Mouse (Mus musculus) brain, embryonic 14.5 days (tissue): ENCODE results near the gene 5330417C22Rik. TPM values are rescaled to one million over a fixed set of nuclear protein-coding genes. Genes with fewer than 3 reads are reported as not detected.

Source experiments
- DNase-seq: peaks from one replicate; pipeline ENCODE4 v3.0.0-alpha.2; 2011; ENCODE audit warnings: low read depth
- CTCF ChIP-seq: fragments of 200-500 bp; IDR thresholded peaks from 2 replicates; pipeline ENCODE4 v1.5.1; 2012; ENCODE audit warnings: inconsistent platforms, mild to moderate bottlenecking, moderate library complexity, borderline replicate concordance; ENCODE audit not compliant: insufficient read depth, insufficient read length; ENCODE audit errors: extremely low read depth
- POLR2A ChIP-seq: fragments of 200-500 bp; IDR thresholded peaks from 2 replicates; pipeline ENCODE4 v1.6.1; 2012; ENCODE audit warnings: mild to moderate bottlenecking, inconsistent platforms, borderline replicate concordance; ENCODE audit not compliant: poor library complexity, insufficient read depth, insufficient read length, severe bottlenecking; ENCODE audit errors: extremely low read depth
- polyA plus RNA-seq: library from polyadenylated mRNA; depleted of rRNA; stranded (reverse); fragments of >200 nt; gene quantifications from 2 replicates; pipeline ENCODE4 v1.2.3, GENCODE M21; 2012

Gene 5330417C22Rik
- polyA plus RNA-seq, 1 experiment, result 9.2 TPM

DNA sequence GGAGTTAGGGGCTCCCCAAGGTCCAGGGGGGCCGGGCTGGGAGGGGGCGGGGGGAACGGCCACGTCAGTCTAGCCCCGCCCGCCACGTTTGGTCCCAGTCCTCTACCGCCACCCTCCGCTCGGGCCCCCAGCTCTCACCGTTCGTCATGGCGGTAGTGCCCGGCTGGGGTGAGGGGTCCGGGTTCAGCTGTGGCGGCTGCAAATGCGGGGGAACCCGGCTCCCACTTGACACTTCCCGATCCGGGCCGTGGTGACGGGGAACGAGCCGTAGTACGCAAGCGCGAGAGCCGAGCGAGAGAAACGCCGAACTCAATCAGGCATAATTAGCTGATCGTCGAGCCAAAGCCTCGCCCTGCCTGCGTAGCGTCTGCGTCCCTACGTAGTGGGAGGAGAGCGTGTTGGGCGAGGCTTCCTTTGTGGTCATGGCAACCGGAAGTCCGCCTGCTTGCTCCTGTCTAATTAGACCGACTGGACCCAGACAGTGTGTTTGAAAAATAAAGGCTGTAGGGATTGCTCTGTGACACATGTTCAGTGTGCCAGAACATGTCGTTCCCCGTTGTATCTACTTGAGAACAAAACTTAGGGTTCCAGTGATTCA is 25.9 kb upstream of the 5330417C22Rik start, which contains the start of gene Tmem167b:
Tmem167b (minus strand) TSS at position 334 of the 598 bp plus-strand sequence.
- peak; percentile 100 for DNase-seq
- TF ChIP-seq POLR2A, result 0 out of 2 replicates have a peak, but pooled peaks have one; percentile 6
- TF ChIP-seq CTCF, result no peak

DNA sequence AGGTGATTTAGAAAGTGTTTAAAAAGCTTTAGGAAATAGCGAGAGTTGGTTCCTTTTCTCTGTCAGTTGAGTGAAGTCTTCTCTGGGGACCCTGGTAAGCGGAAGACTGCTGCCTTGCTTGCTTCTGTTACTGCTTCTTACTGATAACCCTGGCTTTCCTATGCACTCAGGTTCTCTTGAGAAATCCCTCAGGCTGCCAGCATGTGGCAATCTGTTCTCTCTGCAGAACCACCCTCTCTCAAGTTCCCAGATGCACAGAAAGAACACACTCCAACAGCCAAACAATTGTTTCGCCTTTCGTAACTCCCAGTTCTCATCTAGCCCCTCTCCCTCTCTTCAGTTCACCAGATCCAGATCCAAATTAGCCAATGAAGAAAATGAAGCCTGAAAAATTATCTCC is 21.6 kb upstream of the 5330417C22Rik start:
- no peak for DNase-seq
- no peak for TF ChIP-seq CTCF
- TF ChIP-seq POLR2A, result no peak

GRCm38 (mm10) chr3:108554587-108555312 is 18.4 kb upstream of the 5330417C22Rik start:
- DNase-seq, result peak; percentile 99
- TF ChIP-seq POLR2A (peak; percentile 99; the same call in 1 of the 2 replicates), CTCF (peak; percentile 85)

GRCm38 (mm10) chr3:108554111-108554561 is 17.8 kb upstream of the 5330417C22Rik start:
- no peak for TF ChIP-seq POLR2A
- no peak for TF ChIP-seq CTCF
- DNase-seq, result peak; percentile 62

- DNase-seq, result no peak
- TF ChIP-seq CTCF (no peak), POLR2A (no peak)
Observed at GRCm38 (mm10) chr3:108542299-108542698, 6.0 kb upstream of the 5330417C22Rik start.

DNA sequence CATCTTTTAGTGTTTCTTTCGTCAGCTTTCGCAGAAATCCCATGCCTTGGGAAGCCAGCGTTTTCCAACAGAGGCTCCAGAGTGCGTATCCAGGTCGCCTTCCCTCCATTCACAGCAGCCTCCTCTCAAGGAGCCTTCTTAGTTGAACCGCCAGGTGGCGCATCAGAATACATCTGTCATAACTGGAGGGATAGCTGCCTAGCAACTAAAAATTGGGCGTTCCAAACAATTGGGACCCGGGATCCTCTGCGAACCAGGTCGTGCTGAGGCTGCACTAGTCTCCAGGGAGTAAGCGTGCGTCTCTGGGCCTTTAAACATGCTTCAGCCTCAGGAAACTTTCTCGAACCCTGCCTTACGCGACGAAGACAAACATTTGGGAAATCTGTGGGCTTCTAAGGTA is 967 bp upstream of the 5330417C22Rik start:
- TF ChIP-seq CTCF, result peak; percentile 90
- no peak for TF ChIP-seq POLR2A

DNA sequence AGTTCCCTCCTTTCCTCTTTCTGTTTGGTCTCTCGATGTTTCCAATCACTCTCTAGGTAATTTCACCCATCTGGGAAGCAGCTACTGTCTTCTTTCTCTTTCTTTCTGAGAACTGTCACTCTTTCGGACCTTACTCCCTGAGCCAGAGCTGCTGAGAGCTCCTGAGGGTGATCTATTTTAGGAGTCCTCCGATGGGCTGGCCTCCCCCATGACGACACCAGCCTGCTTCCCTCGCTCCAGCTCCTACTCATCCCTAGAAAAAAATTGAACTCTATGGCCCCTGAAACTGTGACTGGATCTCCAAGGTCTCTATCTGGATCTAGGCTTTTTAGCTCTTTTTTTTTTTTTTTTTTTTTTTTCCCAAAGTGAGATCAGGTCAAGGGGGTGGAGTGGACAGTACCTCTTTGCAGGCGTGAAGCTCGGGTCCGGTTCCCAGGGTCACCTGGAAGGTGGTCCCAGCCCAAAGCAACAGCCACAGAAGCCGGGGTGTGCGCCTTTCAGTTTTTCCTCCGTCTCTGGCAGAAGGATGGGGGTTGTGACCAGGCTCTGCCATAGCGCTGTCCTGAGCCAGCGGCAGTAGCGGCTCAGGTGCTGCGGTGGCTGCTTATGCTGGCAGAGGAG is 330 bp downstream of the 5330417C22Rik start:
- no peak for DNase-seq

More for the DNA sequence above, 967 bp upstream of the 5330417C22Rik start:
- peak; percentile 95 for DNase-seq

DNA sequence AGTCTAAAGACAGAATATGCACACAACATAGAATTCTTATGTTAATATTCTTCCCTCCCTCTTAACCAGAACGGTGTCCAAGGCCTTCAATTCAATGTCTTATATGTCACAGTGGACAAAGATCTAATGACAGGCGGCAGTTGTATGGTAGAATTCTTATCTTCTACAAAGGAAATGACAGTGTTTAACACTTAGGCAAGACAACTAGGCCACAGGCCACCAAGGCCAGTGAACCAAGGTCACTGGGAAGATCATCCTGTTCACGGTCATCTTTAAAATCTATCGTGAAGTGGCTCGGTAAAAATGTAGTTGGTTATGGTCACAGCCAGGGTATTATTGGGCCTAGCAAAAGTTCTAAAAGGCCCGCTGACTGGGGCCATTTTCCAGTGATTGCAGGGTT is 2.4 kb downstream of the 5330417C22Rik start, which contains the start of gene 1700013F07Rik:
1700013F07Rik (plus strand) TSS at position 200 of the 400 bp plus-strand sequence.
- TF ChIP-seq CTCF (no peak), POLR2A (no peak)
- no peak for DNase-seq

More for the DNA sequence above, 330 bp downstream of the 5330417C22Rik start:
- TF ChIP-seq POLR2A (no peak), CTCF (no peak)

- DNase-seq, result peak; percentile 42
Observed at GRCm38 (mm10) chr3:108533114-108533885, 3.0 kb downstream of the 5330417C22Rik start.

DNA sequence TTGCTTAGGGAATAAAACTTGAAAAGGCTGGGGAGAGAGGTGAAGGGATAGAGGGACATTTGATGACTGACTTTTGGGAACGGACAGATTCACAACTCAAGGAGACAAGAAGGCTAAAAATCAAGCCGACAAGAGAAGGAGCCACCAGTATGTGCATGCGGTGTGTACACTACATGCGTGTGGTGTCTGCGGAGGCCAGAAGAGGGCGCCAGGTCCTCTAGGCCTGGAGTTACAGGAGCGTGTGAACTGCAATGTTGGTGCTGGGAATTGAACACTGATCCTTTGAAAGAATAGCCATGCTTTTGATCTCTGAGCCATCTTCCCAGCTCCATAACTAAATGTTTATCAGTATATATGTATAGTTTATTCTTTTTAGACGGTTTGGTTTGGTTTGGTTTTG is 7.8 kb downstream of the 5330417C22Rik start:
- no peak for DNase-seq
- TF ChIP-seq CTCF, result no peak
- no peak for TF ChIP-seq POLR2A

More at GRCm38 (mm10) chr3:108533114-108533885, 3.0 kb downstream of the 5330417C22Rik start:
- TF ChIP-seq POLR2A (no peak), CTCF (no peak)

DNA sequence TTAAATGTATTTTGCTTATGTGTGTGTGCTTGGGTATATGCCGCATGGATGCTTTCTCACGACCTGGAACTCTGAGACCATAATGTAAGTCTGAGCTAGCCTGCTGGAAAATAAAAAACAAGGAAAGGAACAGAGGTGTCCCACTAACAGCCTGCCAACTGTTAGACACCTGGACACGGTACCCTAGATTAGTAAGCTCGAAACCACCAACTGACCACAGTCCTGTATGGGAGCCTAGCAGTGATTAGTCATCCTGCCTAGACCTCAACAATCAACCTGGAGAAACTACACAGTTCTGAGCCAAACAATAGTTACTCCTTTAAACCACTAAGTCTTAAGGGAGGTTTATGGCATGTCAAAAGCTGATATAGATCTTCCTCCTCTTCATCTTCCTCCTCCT is 12.9 kb downstream of the 5330417C22Rik start:
- TF ChIP-seq POLR2A (no peak), CTCF (no peak)
- DNase-seq, result no peak

DNA sequence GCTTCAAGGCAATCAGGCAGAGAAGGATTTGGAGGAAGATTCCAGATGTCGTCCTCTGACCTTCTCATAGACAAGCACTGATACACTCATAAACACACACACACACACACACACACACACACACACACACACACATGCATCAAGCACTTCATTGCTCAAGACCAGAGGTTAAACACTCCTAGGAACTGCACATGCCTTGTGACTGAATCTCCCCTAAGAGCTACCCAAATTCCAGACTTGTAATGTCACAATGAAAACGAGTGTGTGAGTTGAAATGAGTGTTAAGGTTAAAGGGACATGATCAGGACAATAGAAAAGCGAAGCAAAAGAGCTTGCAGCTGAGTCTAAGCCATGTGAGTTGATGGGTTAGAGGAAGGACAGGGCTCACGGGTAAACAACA is 18.1 kb downstream of the 5330417C22Rik start:
- no peak for TF ChIP-seq CTCF
- TF ChIP-seq POLR2A, result no peak
- no peak for DNase-seq

DNA sequence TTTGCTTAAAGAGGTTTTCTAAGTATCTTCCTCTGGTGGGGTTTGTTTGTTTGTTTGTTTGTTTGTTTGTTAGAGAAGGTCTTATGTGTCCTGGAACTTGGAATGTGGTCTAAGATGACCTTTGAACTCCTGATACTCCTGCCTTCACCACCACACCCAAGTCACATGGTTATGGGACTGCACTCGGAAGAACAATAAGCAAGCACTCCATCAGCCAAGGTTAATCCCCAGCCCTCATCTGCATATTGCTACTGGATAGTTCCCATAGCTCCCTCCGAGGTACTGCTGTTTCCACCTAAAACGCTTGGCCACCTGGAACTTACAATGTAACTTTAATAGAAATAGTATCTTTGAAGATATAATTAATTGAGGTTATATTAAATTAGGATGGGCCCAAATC is 22.9 kb downstream of the 5330417C22Rik start:
- no peak for DNase-seq
- TF ChIP-seq POLR2A (no peak), CTCF (no peak)
